Mouse (Mus musculus): Measurements from ENCODE around the gene Rasa4. TPM values are rescaled to one million over a fixed set of nuclear protein-coding genes. Genes with fewer than 3 reads are reported as not detected.

The Rasa4 gene
- polyA plus RNA-seq, 1 experiment from 2014 or later = 25.0 TPM

- no peak for ATAC-seq
- Histone ChIP-seq H3K4me2 (ENCODE audit: low read length) (no peak overlapping the region), H3K27ac (ENCODE audit: low read depth, low read length) (no peak overlapping the region), H3K36me3 (ENCODE audit: control insufficient read depth, insufficient read depth, low read length) (no peaks in the 10 kb centered on the region), H3K9me3 (ENCODE audit: control insufficient read depth, low read length) (no peaks in the 10 kb centered on the region), H3K4me3 (ENCODE audit: low read length) (no peak overlapping the region), H3K27me3 (replicated peaks; ENCODE audit: control insufficient read depth, insufficient read depth, low read length) (no peaks in the 10 kb centered on the region; the same call in 1 of the 2 replicates), H3K9ac (ENCODE audit: low read depth, low read length) (no peak overlapping the region), H3K4me1 (ENCODE audit: control insufficient read depth, insufficient read depth, low read depth, low read length) (no peaks in the 10 kb centered on the region)
- 83% methylated on average over 9 of the region's 9 CpGs for WGBS
These were observed 6.6 kb upstream of the Rasa4 start for GRCm38 (mm10) chr5:136077001-136077550.

DNA sequence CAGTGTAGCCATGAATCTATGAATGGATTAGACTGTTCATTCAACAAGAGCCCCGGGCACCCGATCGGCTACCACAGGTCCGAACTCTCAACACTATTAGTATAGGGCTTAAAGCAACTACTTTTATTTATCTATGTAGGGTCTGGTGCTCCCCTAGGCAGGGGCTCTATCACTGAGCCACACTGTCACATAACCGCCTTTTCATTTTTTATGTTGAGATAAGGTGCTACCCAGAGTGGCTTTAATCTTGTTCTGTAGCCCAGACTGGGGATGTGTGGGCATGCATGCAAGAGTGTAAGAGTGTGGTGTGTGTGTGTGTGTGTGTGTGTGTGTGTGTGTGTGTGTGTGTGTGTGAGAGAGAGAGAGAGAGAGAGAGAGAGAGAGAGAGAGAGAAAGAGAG lies 5.6 kb upstream of the Rasa4 start:
- no peak overlapping the region for H3K4me3 ChIP-seq (ENCODE audit: low read length)
- H3K27me3 ChIP-seq (replicated peaks; ENCODE audit: control insufficient read depth, insufficient read depth, low read length) = no peaks in the 10 kb centered on the region; the same call in 1 of the 2 replicates
- no peak overlapping the region for H3K27ac ChIP-seq (ENCODE audit: low read depth, low read length)
- ATAC-seq = no peak
- H3K4me2 ChIP-seq (ENCODE audit: low read length) = no peak overlapping the region
- H3K9me3 ChIP-seq (ENCODE audit: control insufficient read depth, low read length) = no peaks in the 10 kb centered on the region
- 95% methylated on average over 5 of the region's 5 CpGs for WGBS
- no peak overlapping the region for H3K9ac ChIP-seq (ENCODE audit: low read depth, low read length)
- no peaks in the 10 kb centered on the region for H3K4me1 ChIP-seq (ENCODE audit: control insufficient read depth, insufficient read depth, low read depth, low read length)
- H3K36me3 ChIP-seq (ENCODE audit: control insufficient read depth, insufficient read depth, low read length) = no peaks in the 10 kb centered on the region

- Histone ChIP-seq H3K27me3 (replicated peaks; ENCODE audit: control insufficient read depth, insufficient read depth, low read length) (no peaks in the 10 kb centered on the region), H3K9me3 (ENCODE audit: control insufficient read depth, low read length) (no peaks in the 10 kb centered on the region), H3K9ac (ENCODE audit: low read depth, low read length) (no peak overlapping the region), H3K4me1 (ENCODE audit: control insufficient read depth, insufficient read depth, low read depth, low read length) (peaks cover 16% of the 10 kb centered on the region), H3K36me3 (ENCODE audit: control insufficient read depth, insufficient read depth, low read length) (no peaks in the 10 kb centered on the region), H3K4me2 (ENCODE audit: low read length) (no peak overlapping the region), H3K27ac (ENCODE audit: low read depth, low read length) (no peak overlapping the region), H3K4me3 (ENCODE audit: low read length) (no peak overlapping the region)
- WGBS = 83% methylated on average over 4 of the region's 4 CpGs
- ATAC-seq = no peak
These were observed 1.4 kb upstream of the Rasa4 start for GRCm38 (mm10) chr5:136082345-136082744.

DNA sequence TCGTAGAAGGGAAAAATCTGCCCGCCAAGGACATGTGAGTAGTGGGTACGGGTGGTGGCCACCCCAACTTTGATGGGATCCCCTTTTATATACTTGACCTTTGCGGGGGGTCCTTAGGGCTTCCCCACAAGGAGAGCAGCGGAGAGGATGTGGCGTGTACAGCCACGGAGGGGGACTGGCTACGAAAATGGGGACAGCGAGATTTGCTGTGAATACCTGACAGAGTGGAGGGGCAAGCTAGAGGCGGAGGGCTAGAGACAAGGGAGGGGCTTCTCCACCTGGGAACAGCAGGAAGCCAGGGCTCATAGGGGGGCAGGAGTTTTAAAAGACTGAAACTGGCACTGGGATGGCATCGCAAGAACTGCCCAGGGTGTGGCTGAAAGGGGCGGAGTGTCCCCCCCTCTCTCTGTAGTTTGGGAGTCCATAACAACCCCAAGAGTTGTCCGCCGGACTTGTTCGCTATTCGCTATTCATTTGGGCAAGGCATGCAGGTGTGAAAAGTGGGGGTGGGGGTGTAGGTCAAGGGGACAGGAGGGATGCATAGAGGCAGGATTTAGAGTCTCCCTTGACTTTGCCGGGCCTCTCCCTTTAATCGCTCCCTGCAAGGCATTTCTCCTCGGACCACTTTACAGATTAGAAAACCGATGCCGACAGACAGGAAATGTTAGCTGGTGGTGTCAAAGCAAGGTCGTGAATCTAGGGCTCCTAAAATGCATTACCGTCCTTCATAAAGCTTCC lies 597 bp downstream of the Rasa4 start:
- H3K4me1 ChIP-seq (ENCODE audit: control insufficient read depth, insufficient read depth, low read depth, low read length) = peaks cover 16% of the 10 kb centered on the region
- 2% methylated on average over 23 of the region's 23 CpGs for WGBS
- H3K4me2 ChIP-seq (ENCODE audit: low read length) = peak overlapping the region; percentile 93
- no peaks in the 10 kb centered on the region for H3K27me3 ChIP-seq (replicated peaks; ENCODE audit: control insufficient read depth, insufficient read depth, low read length)
- ATAC-seq = peak; percentile 48
- H3K27ac ChIP-seq (ENCODE audit: low read depth, low read length) = peak overlapping the region; percentile 56; the same call in 1 of the 2 replicates
- no peaks in the 10 kb centered on the region for H3K9me3 ChIP-seq (ENCODE audit: control insufficient read depth, low read length)
- H3K9ac ChIP-seq (ENCODE audit: low read depth, low read length) = peak overlapping the region; percentile 77
- H3K36me3 ChIP-seq (ENCODE audit: control insufficient read depth, insufficient read depth, low read length) = no peaks in the 10 kb centered on the region
- H3K4me3 ChIP-seq (ENCODE audit: low read length) = peak overlapping the region; percentile 74

- Histone ChIP-seq H3K4me2 (ENCODE audit: low read length) (peak overlapping the region; percentile 93), H3K36me3 (ENCODE audit: control insufficient read depth, insufficient read depth, low read length) (no peaks in the 10 kb centered on the region), H3K9ac (ENCODE audit: low read depth, low read length) (peak overlapping the region; percentile 77), H3K27ac (ENCODE audit: low read depth, low read length) (peak overlapping the region; percentile 44; the same call in 1 of the 2 replicates), H3K27me3 (replicated peaks; ENCODE audit: control insufficient read depth, insufficient read depth, low read length) (no peaks in the 10 kb centered on the region), H3K9me3 (ENCODE audit: control insufficient read depth, low read length) (no peaks in the 10 kb centered on the region), H3K4me1 (ENCODE audit: control insufficient read depth, insufficient read depth, low read depth, low read length) (peaks cover 16% of the 10 kb centered on the region), H3K4me3 (ENCODE audit: low read length) (peak overlapping the region; percentile 74)
- 5% methylated on average over 21 of the region's 21 CpGs for WGBS
- ATAC-seq = peak; percentile 27; the same call in 1 of the 2 replicates
These were observed 1.4 kb downstream of the Rasa4 start for GRCm38 (mm10) chr5:136084891-136085651.

GRCm38 (mm10) chr5:136086290-136086689 lies 2.6 kb downstream of the Rasa4 start:
- 88% methylated on average over 8 of the region's 8 CpGs for WGBS

DNA sequence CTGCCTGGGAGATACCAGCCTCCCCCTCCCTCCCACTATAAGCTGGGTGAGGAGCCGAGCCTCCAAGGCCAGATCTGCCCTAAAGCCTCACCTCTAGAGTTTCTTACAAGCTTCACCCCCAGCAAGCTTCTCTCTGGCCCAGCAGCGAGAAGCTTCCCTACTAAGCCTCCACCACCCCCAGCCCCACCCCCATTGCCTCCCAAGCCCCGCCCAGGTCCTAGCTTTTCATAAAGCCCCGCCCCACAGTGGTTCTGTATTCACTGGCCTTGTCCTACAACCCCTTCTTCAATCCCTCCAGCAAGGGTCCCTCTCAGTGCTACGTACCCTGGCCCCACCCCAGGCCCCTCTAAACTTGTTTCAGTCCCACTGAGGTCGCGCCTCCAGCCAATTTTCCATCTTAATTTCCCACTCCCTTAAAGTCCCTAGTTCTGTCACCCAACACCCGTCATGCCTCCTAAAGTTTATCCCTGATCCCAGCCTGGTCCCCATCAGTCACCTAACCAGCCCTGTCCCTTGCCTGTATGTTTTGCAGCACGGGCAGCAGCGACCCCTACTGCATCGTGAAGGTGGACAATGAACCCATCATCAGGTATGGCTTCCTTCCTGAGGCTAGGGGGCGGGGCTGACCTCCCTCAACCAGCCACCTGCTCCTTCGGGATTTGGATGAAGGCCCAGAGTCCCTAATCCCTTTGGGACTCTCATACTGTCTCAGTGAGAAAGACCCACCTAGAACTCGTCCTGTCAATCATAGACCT lies 5.3 kb downstream of the Rasa4 start:
- H3K36me3 ChIP-seq (ENCODE audit: control insufficient read depth, insufficient read depth, low read length) = no peaks in the 10 kb centered on the region
- no peak overlapping the region for H3K27ac ChIP-seq (ENCODE audit: low read depth, low read length)
- no peak for ATAC-seq
- no peaks in the 10 kb centered on the region for H3K9me3 ChIP-seq (ENCODE audit: control insufficient read depth, low read length)
- no peaks in the 10 kb centered on the region for H3K27me3 ChIP-seq (replicated peaks; ENCODE audit: control insufficient read depth, insufficient read depth, low read length)
- H3K4me3 ChIP-seq (ENCODE audit: low read length) = no peak overlapping the region
- H3K4me1 ChIP-seq (ENCODE audit: control insufficient read depth, insufficient read depth, low read depth, low read length) = peaks cover 14% of the 10 kb centered on the region
- WGBS = 17% methylated on average over 14 of the region's 14 CpGs
- no peak overlapping the region for H3K4me2 ChIP-seq (ENCODE audit: low read length)
- no peak overlapping the region for H3K9ac ChIP-seq (ENCODE audit: low read depth, low read length)

More at GRCm38 (mm10) chr5:136086290-136086689, 2.6 kb downstream of the Rasa4 start:
- Histone ChIP-seq H3K9ac (ENCODE audit: low read depth, low read length) (no peak overlapping the region), H3K27me3 (replicated peaks; ENCODE audit: control insufficient read depth, insufficient read depth, low read length) (no peaks in the 10 kb centered on the region), H3K36me3 (ENCODE audit: control insufficient read depth, insufficient read depth, low read length) (no peaks in the 10 kb centered on the region), H3K27ac (ENCODE audit: low read depth, low read length) (no peak overlapping the region), H3K4me1 (ENCODE audit: control insufficient read depth, insufficient read depth, low read depth, low read length) (peaks cover 16% of the 10 kb centered on the region), H3K9me3 (ENCODE audit: control insufficient read depth, low read length) (no peaks in the 10 kb centered on the region), H3K4me3 (ENCODE audit: low read length) (no peak overlapping the region), H3K4me2 (ENCODE audit: low read length) (no peak overlapping the region)
- ATAC-seq = no peak

DNA sequence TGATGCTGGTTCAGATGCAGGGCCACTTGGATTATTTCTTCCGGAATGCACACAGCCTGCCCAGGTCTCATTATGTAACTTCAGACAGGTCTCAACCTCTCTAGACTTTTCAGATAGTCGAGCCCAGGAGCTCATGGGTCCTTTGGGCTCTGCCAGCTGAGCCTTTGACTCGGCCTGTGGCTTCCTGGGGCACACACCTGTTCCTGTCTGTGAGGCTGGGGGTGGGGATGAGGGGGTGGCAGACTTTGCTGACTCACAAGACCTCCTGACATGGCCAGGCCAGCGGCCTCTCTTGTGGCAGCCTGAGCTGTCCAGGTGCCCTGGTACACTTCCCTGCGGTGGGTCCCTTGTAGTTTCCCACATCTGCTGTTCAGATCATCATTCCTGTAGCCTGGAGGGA lies 8.2 kb downstream of the Rasa4 start:
- Histone ChIP-seq H3K4me1 (ENCODE audit: control insufficient read depth, insufficient read depth, low read depth, low read length) (no peaks in the 10 kb centered on the region), H3K27me3 (replicated peaks; ENCODE audit: control insufficient read depth, insufficient read depth, low read length) (no peaks in the 10 kb centered on the region), H3K9ac (ENCODE audit: low read depth, low read length) (no peak overlapping the region), H3K9me3 (ENCODE audit: control insufficient read depth, low read length) (no peaks in the 10 kb centered on the region), H3K27ac (ENCODE audit: low read depth, low read length) (no peak overlapping the region), H3K36me3 (ENCODE audit: control insufficient read depth, insufficient read depth, low read length) (no peaks in the 10 kb centered on the region), H3K4me2 (ENCODE audit: low read length) (no peak overlapping the region), H3K4me3 (ENCODE audit: low read length) (no peak overlapping the region)
- 65% methylated on average over 5 of the region's 5 CpGs for WGBS
- no peak for ATAC-seq

All from hindbrain, embryonic 16.5 days (tissue).